17 mouse cellular contexts compared by ENCODE assay signal in genomic region chr12:39256605-39257004, GRCm38 (mm10).
"Had no signal": no experiment of that assay in that cellular context is flagged by ENCODE, and none has a peak within 500 bp of the region (broad histone marks: within the 10 kb centered on the region; RNA-seq: fewer than 3 reads in every experiment).

No protein-coding gene starts in this region.

- ATAC-seq: intestine, embryonic 15.5 days; midbrain, embryonic 15.5 days had no signal

- H3K9ac ChIP-seq: intestine, embryonic 15.5 days; kidney, embryonic 15.5 days; limb, embryonic 13.5 days; liver, embryonic 14.5 days; midbrain, embryonic 15.5 days; neural tube, embryonic 13.5 days had no signal

- H3K36me3 ChIP-seq: intestine, embryonic 15.5 days; kidney, embryonic 15.5 days; limb, embryonic 13.5 days; midbrain, embryonic 10.5 days; midbrain, embryonic 15.5 days; neural tube, embryonic 13.5 days had no signal

- H3K9me3 ChIP-seq: intestine, embryonic 15.5 days; kidney, embryonic 15.5 days; limb, embryonic 13.5 days; midbrain, embryonic 10.5 days; midbrain, embryonic 15.5 days; neural tube, embryonic 13.5 days had no signal

- H3K27ac ChIP-seq: intestine, embryonic 15.5 days; kidney, embryonic 15.5 days; limb, embryonic 13.5 days; liver, embryonic 14.5 days; midbrain, embryonic 10.5 days; midbrain, embryonic 15.5 days; neural tube, embryonic 13.5 days had no signal

- H3K4me1 ChIP-seq: intestine, embryonic 15.5 days; kidney, embryonic 15.5 days; limb, embryonic 13.5 days; midbrain, embryonic 10.5 days; midbrain, embryonic 15.5 days; neural tube, embryonic 13.5 days had no signal

- H3K4me2 ChIP-seq: intestine, embryonic 15.5 days; kidney, embryonic 15.5 days; limb, embryonic 13.5 days; midbrain, embryonic 15.5 days; neural tube, embryonic 13.5 days had no signal

- H3K27me3 ChIP-seq: intestine, embryonic 15.5 days; kidney, embryonic 15.5 days; limb, embryonic 13.5 days; midbrain, embryonic 15.5 days; neural tube, embryonic 13.5 days had no signal

- H3K4me3 ChIP-seq: intestine, embryonic 15.5 days; kidney, embryonic 15.5 days; limb, embryonic 13.5 days; midbrain, embryonic 10.5 days; midbrain, embryonic 15.5 days; neural tube, embryonic 13.5 days had no signal

- DNase-seq: kidney, adult 18-20 months; kidney, postnatal 4 days; left cerebral cortex, postnatal 4 days; lung, adult 2 months; lung, postnatal 4 days; retina, postnatal 1 day; right cerebral cortex, postnatal 4 days; spleen, adult 18-20 months; thymus, adult 2 months; thymus, postnatal 25 days had no signal
